ENCODE assay signal across 7 mouse cellular contexts in the genomic region with DNA sequence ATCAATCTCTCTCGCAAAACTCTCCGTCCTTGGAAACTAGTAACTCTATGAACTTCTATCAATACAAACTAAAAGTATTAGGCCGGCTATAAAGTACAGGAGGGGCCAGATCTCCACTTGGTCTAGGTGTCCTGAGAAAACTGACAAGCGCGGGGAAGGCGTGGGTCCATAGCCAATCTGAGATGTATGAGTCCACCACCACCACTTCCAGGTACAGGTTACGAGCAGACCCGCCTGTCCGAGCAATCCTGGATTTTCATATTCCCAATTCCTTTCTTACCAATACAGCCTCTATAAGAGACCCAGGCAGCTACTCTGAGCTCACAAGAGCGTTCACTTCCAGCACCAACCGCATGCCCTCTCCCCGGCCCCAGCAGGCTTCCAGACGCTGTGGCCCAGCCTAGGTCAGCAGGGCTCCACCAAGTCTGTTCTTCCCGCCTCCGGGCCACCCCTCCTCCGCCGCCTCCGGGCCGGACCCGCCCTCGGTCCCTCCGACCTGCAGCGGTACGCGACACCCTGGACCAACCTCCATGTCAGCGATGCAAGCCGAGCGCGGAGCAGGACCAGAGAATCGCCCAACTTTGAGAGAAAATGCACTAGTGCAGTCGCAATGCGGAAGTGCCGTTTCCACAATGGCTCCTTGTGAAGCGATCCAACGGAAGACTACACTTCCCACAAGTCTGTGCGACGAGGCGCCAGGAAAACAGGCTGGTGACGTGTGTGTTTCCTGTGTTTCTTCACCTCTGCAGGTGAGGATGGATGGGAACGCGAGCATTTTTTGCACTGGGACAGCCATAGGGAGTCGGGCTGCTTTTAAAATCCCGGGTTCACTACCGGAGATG. TPM values are rescaled to one million over a fixed set of nuclear protein-coding genes. Genes with fewer than 3 reads are reported as not detected.
DNase-seq lines count a peak whose midpoint lies in the region; ATAC-seq lines count a peak whose summit lies in the region.

No protein-coding gene starts in this region.

- DNase-seq in adrenal gland, postnatal 14 days, result peak; percentile 88
- peak; percentile 94 for DNase-seq in embryonic facial prominence, embryonic 11.5 days (ENCODE audit: low spot score)
- peak; percentile 90 for DNase-seq in kidney, adult 11 months
- DNase-seq in limb, embryonic 10.5 days (ENCODE audit: low spot score), result peak; percentile 86
- peak; percentile 73 for DNase-seq in spleen, adult 12 weeks (ENCODE audit: low spot score)

- peak overlapping the region; percentile 62 for H3K4me2 ChIP-seq in embryonic facial prominence, embryonic 11.5 days (ENCODE audit: low read depth, low read length)
- peak overlapping the region; percentile 84 for H3K4me2 ChIP-seq in midbrain, embryonic 13.5 days (replicated peaks)

- H3K27me3 ChIP-seq in embryonic facial prominence, embryonic 11.5 days (ENCODE audit: control insufficient read depth, insufficient read depth, low read length), result no peaks in the 10 kb centered on the region
- no peaks in the 10 kb centered on the region for H3K27me3 ChIP-seq in limb, embryonic 10.5 days (ENCODE audit: low read depth, poor library complexity, severe bottlenecking)
- H3K27me3 ChIP-seq in midbrain, embryonic 13.5 days, result peaks cover 3% of the 10 kb centered on the region; the same call in 1 of the 2 replicates

- H3K27ac ChIP-seq in embryonic facial prominence, embryonic 11.5 days (replicated peaks; ENCODE audit: low read depth, low read length), result peak overlapping the region; percentile 70
- peak overlapping the region; percentile 96 for H3K27ac ChIP-seq in limb, embryonic 10.5 days
- H3K27ac ChIP-seq in midbrain, embryonic 13.5 days, result peak overlapping the region; percentile 78

- WGBS in embryonic facial prominence, embryonic 11.5 days, result 1% methylated on average over 44 of the region's 44 CpGs
- WGBS in limb, embryonic 10.5 days, result 1% methylated on average over 44 of the region's 44 CpGs
- WGBS in midbrain, embryonic 13.5 days, result 1% methylated on average over 44 of the region's 44 CpGs

- peak overlapping the region; percentile 80 for H3K4me3 ChIP-seq in embryonic facial prominence, embryonic 11.5 days (ENCODE audit: low read depth, low read length)
- peak overlapping the region; percentile 91 for H3K4me3 ChIP-seq in limb, embryonic 10.5 days
- peak overlapping the region; percentile 92 for H3K4me3 ChIP-seq in midbrain, embryonic 13.5 days (replicated peaks)

- peaks cover 2% of the 10 kb centered on the region; the same call in 1 of the 2 replicates for H3K4me1 ChIP-seq in embryonic facial prominence, embryonic 11.5 days (ENCODE audit: control insufficient read depth, insufficient read depth, low read length)
- H3K4me1 ChIP-seq in limb, embryonic 10.5 days, result peaks cover 13% of the 10 kb centered on the region
- H3K4me1 ChIP-seq in midbrain, embryonic 13.5 days (replicated peaks), result peaks cover 28% of the 10 kb centered on the region

- peak; percentile 97 for ATAC-seq in embryonic facial prominence, embryonic 11.5 days (replicated peaks; ENCODE audit: insufficient number of reproducible peaks, low FRiP score, low TSS enrichment, low read depth)
- peak; percentile 98 for ATAC-seq in granulocyte monocyte progenitor cell, adult 5-6 weeks (replicated peaks; ENCODE audit: poor library complexity, severe bottlenecking)
- ATAC-seq in midbrain, embryonic 13.5 days, result peak; percentile 99

- H3K9ac ChIP-seq in embryonic facial prominence, embryonic 11.5 days (replicated peaks; ENCODE audit: low read length), result peak overlapping the region; percentile 90
- H3K9ac ChIP-seq in midbrain, embryonic 13.5 days (replicated peaks), result peak overlapping the region; percentile 85

- no peaks in the 10 kb centered on the region for H3K9me3 ChIP-seq in embryonic facial prominence, embryonic 11.5 days (replicated peaks; ENCODE audit: control insufficient read depth, low read length)
- H3K9me3 ChIP-seq in limb, embryonic 10.5 days (replicated peaks), result no peaks in the 10 kb centered on the region
- H3K9me3 ChIP-seq in midbrain, embryonic 13.5 days, result no peaks in the 10 kb centered on the region

- no peaks in the 10 kb centered on the region for H3K36me3 ChIP-seq in embryonic facial prominence, embryonic 11.5 days (replicated peaks; ENCODE audit: control insufficient read depth, insufficient read depth, low read depth, low read length)
- H3K36me3 ChIP-seq in limb, embryonic 10.5 days, result peaks cover 6% of the 10 kb centered on the region
- H3K36me3 ChIP-seq in midbrain, embryonic 13.5 days, result no peaks in the 10 kb centered on the region

RNA-seq across cellular contexts. Expression of gene Zfp748, which starts 0.9 kb away (rescaled TPM):
- total RNA-seq in adrenal gland, postnatal 14 days (2021), result 7.6 and 7.8 TPM in 2 replicates
- 18.3 and 19.5 TPM in 2 replicates for polyA plus RNA-seq in embryonic facial prominence, embryonic 11.5 days (2014; fragmentation: Nextera tagmentation; extraction: Ambion mirVana)
- total RNA-seq in granulocyte monocyte progenitor cell, adult 5-6 weeks (2014; fragmentation: Nextera tagmentation), result 10.0 and 12.3 TPM in 2 replicates
- total RNA-seq in granulocyte monocyte progenitor cell, adult 5-6 weeks (2017), result 8.6 and 11.6 TPM in 2 replicates
- 16.4 and 18.5 TPM in 2 replicates for polyA plus RNA-seq in limb, embryonic 10.5 days (2016; fragmentation: Nextera tagmentation; extraction: Ambion mirVana)
- 16.2 and 17.1 TPM in 2 replicates for polyA plus RNA-seq in midbrain, embryonic 13.5 days (2015; fragmentation: Nextera tagmentation; extraction: Ambion mirVana)

RNA-seq across cellular contexts. Expression of gene Zfp87, which starts 26.7 kb away (rescaled TPM):
- total RNA-seq in adrenal gland, postnatal 14 days (2021), result 15.6 and 23.4 TPM in 2 replicates
- polyA plus RNA-seq in embryonic facial prominence, embryonic 11.5 days (2014; fragmentation: Nextera tagmentation; extraction: Ambion mirVana), result 30.8 and 31.5 TPM in 2 replicates
- 22.9 and 26.6 TPM in 2 replicates for total RNA-seq in granulocyte monocyte progenitor cell, adult 5-6 weeks (2014; fragmentation: Nextera tagmentation)
- total RNA-seq in granulocyte monocyte progenitor cell, adult 5-6 weeks (2017), result 10.7 and 17.8 TPM in 2 replicates
- 18.0 and 22.3 TPM in 2 replicates for polyA plus RNA-seq in limb, embryonic 10.5 days (2016; fragmentation: Nextera tagmentation; extraction: Ambion mirVana)
- 35.4 and 38.7 TPM in 2 replicates for polyA plus RNA-seq in midbrain, embryonic 13.5 days (2015; fragmentation: Nextera tagmentation; extraction: Ambion mirVana)

RNA-seq across cellular contexts. Expression of gene Gm26965, which starts 26.8 kb away (rescaled TPM):
- 0.33 TPM in 1 of 2 replicates, not detected in the other for total RNA-seq in adrenal gland, postnatal 14 days (2021)
- not detected in 2 replicates for polyA plus RNA-seq in embryonic facial prominence, embryonic 11.5 days (2014; fragmentation: Nextera tagmentation; extraction: Ambion mirVana)
- not detected in 2 replicates for total RNA-seq in granulocyte monocyte progenitor cell, adult 5-6 weeks (2014; fragmentation: Nextera tagmentation)
- not detected in 2 replicates for total RNA-seq in granulocyte monocyte progenitor cell, adult 5-6 weeks (2017)
- not detected in 2 replicates for polyA plus RNA-seq in limb, embryonic 10.5 days (2016; fragmentation: Nextera tagmentation; extraction: Ambion mirVana)
- not detected in 2 replicates for polyA plus RNA-seq in midbrain, embryonic 13.5 days (2015; fragmentation: Nextera tagmentation; extraction: Ambion mirVana)

RNA-seq across cellular contexts. Expression of gene Zfp58, which starts 52.4 kb away (rescaled TPM):
- 5.6 and 6.7 TPM in 2 replicates for total RNA-seq in adrenal gland, postnatal 14 days (2021)
- polyA plus RNA-seq in embryonic facial prominence, embryonic 11.5 days (2014; fragmentation: Nextera tagmentation; extraction: Ambion mirVana), result 21.8 and 24.9 TPM in 2 replicates
- total RNA-seq in granulocyte monocyte progenitor cell, adult 5-6 weeks (2014; fragmentation: Nextera tagmentation), result 8.5 and 11.4 TPM in 2 replicates
- 8.3 and 11.9 TPM in 2 replicates for total RNA-seq in granulocyte monocyte progenitor cell, adult 5-6 weeks (2017)
- 14.2 and 18.5 TPM in 2 replicates for polyA plus RNA-seq in limb, embryonic 10.5 days (2016; fragmentation: Nextera tagmentation; extraction: Ambion mirVana)
- 15.1 and 16.0 TPM in 2 replicates for polyA plus RNA-seq in midbrain, embryonic 13.5 days (2015; fragmentation: Nextera tagmentation; extraction: Ambion mirVana)

RNA-seq across cellular contexts. Expression of gene Zfp729b, which starts 56.8 kb away (rescaled TPM):
- 6.3 and 6.6 TPM in 2 replicates for total RNA-seq in adrenal gland, postnatal 14 days (2021)
- 5.3 and 6.1 TPM in 2 replicates for polyA plus RNA-seq in embryonic facial prominence, embryonic 11.5 days (2014; fragmentation: Nextera tagmentation; extraction: Ambion mirVana)
- total RNA-seq in granulocyte monocyte progenitor cell, adult 5-6 weeks (2014; fragmentation: Nextera tagmentation), result 10.8 and 17.2 TPM in 2 replicates
- 16.1 and 16.3 TPM in 2 replicates for total RNA-seq in granulocyte monocyte progenitor cell, adult 5-6 weeks (2017)
- 2.6 and 3.6 TPM in 2 replicates for polyA plus RNA-seq in limb, embryonic 10.5 days (2016; fragmentation: Nextera tagmentation; extraction: Ambion mirVana)
- 4.5 and 4.6 TPM in 2 replicates for polyA plus RNA-seq in midbrain, embryonic 13.5 days (2015; fragmentation: Nextera tagmentation; extraction: Ambion mirVana)

Comparison
In these comparisons a context has a peak if more than half of its experiments do, and no peak if none do; other contexts are left out.
1. Peak in every context shown above with its lines: DNase-seq, ATAC-seq, H3K4me3 ChIP-seq and H3K27ac ChIP-seq.